Mouse (Mus musculus) G1E (cell line): ENCODE results near the gene Mon2. TPM values are rescaled to one million over a fixed set of nuclear protein-coding genes. Genes with fewer than 3 reads are reported as not detected.

Experiments
- ATAC-seq: 2 replicates; pipeline ENCODE4 v1.8.0; 2016; ENCODE audit warnings: mild to moderate bottlenecking; ENCODE audit not compliant: insufficient number of reproducible peaks, poor library complexity, low FRiP score, severe bottlenecking; ENCODE audit errors: extremely low read depth
- DNase-seq: peaks from one replicate; pipeline ENCODE4 v3.0.0; 2012; ENCODE audit warnings: low spot score
- H3K27me3 ChIP-seq: 2 replicates; pipeline ENCODE4 v1.6.1; 2012; ENCODE audit warnings: mild to moderate bottlenecking, low read length, inconsistent platforms; ENCODE audit not compliant: insufficient read depth
- H3K36me3 ChIP-seq: replicated peaks from 2 replicates; pipeline ENCODE3; 2012; ENCODE audit warnings: mild to moderate bottlenecking, inconsistent platforms
- H3K4me1 ChIP-seq: 2 replicates; pipeline ENCODE4 v1.6.1; 2012; ENCODE audit warnings: low read depth, low read length, inconsistent platforms, mixed read lengths; ENCODE audit not compliant: insufficient read depth
- H3K4me3 ChIP-seq: 2 replicates; pipeline ENCODE4 v1.5.1; 2012; ENCODE audit warnings: low read depth, mild to moderate bottlenecking, inconsistent platforms, low read length, moderate library complexity, mixed read lengths
- H3K9me3 ChIP-seq: replicated peaks from 2 replicates; pipeline ENCODE4 v1.6.1; 2012; ENCODE audit warnings: inconsistent platforms
- CTCF ChIP-seq: IDR thresholded peaks from 2 replicates; pipeline ENCODE4 v1.5.1; 2012; ENCODE audit warnings: low read depth, low read length, inconsistent platforms, mixed read lengths
- GATA1 ChIP-seq: IDR thresholded peaks from 2 replicates; pipeline ENCODE4 v1.6.1; 2012; ENCODE audit warnings: borderline replicate concordance, low read length, inconsistent platforms, mixed read lengths
- GATA2 ChIP-seq: IDR thresholded peaks from 2 replicates; pipeline ENCODE4 v1.6.1; 2012; ENCODE audit warnings: low read depth, low read length, inconsistent platforms, borderline replicate concordance
- POLR2AphosphoS5 ChIP-seq: IDR thresholded peaks from 2 replicates; pipeline ENCODE4 v1.6.1; 2012; ENCODE audit warnings: low read depth, low read length, inconsistent platforms; ENCODE audit not compliant: insufficient replicate concordance
- TAL1 ChIP-seq: conservative IDR thresholded peaks from 2 replicates; pipeline ENCODE4 v1.6.1; 2012; ENCODE audit warnings: low read depth, low read length, inconsistent platforms, mixed read lengths
- polyA plus RNA-seq: library from polyadenylated mRNA; stranded (reverse); fragments of >175 nt; gene quantifications from 2 replicates; pipeline ENCODE4 v1.2.3, GENCODE M21; 2012
- total RNA-seq, 2 experiments: library from RNA; stranded (forward) in 1 of 2; stranded (reverse) in 1 of 2; fragments of 200-1000 nt in 1 of 2; fragments of >200 nt in 1 of 2; fragmentation: Nextera tagmentation in 1 of 2; gene quantifications; 2 replicates each; pipeline ENCODE4 v1.2.3; 2014 to 2017

Gene Mon2
- total and polyA plus RNA-seq, 3 experiments, result 14.4 to 68.6 (median 65.7) TPM

- no peaks in the 10 kb centered on the region for H3K27me3 ChIP-seq
- no peak for ATAC-seq
- TF ChIP-seq GATA2, result no peak
- no peak for TF ChIP-seq POLR2AphosphoS5
- no peak for TF ChIP-seq GATA1
- TF ChIP-seq TAL1, result no peak
- TF ChIP-seq CTCF, result no peak
- no peak for DNase-seq
- H3K4me3 ChIP-seq, result no peak overlapping the region
- no peaks in the 10 kb centered on the region for H3K4me1 ChIP-seq
- no peaks in the 10 kb centered on the region for H3K9me3 ChIP-seq
- peaks cover 79% of the 10 kb centered on the region for H3K36me3 ChIP-seq
Measured at GRCm38 (mm10) chr10:123001985-123002384, 74.3 kb downstream of the Mon2 start.

GRCm38 (mm10) chr10:123001363-123001762, 74.9 kb downstream of the Mon2 start:
- DNase-seq, result no peak

DNA sequence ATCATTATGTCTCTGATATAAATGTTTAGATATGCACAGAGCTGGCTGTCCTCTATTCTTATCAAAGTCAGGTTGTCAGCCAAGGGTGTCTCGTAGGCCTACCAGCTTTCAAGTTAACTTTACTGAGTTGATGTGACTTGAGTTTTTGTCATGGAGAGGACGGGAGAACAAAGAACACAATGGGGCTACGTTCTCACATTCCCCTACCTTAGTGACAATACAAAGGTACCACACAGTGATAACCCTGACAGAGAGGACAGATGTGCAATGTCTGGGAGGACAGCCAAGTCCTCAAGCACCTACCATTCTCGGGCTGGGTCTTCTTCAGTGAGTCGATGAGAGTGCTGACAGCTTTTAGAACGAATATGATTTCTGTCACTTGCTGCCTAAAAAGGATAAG, 76.9 kb downstream of the Mon2 start:
- no peak overlapping the region for H3K4me3 ChIP-seq
- H3K27me3 ChIP-seq, result no peaks in the 10 kb centered on the region
- H3K36me3 ChIP-seq, result peaks cover 86% of the 10 kb centered on the region
- H3K4me1 ChIP-seq, result no peaks in the 10 kb centered on the region
- DNase-seq (no peak), ATAC-seq (no peak)
- TF ChIP-seq POLR2AphosphoS5 (no peak), GATA2 (no peak)
- no peaks in the 10 kb centered on the region for H3K9me3 ChIP-seq

More at GRCm38 (mm10) chr10:123001363-123001762, 74.9 kb downstream of the Mon2 start:
- no peak for ATAC-seq
- no peaks in the 10 kb centered on the region for H3K4me1 ChIP-seq
- no peaks in the 10 kb centered on the region for H3K27me3 ChIP-seq
- H3K36me3 ChIP-seq, result peaks cover 79% of the 10 kb centered on the region
- H3K4me3 ChIP-seq, result no peak overlapping the region
- TF ChIP-seq GATA1 (no peak), POLR2AphosphoS5 (no peak), TAL1 (no peak), GATA2 (no peak), CTCF (no peak)
- H3K9me3 ChIP-seq, result no peaks in the 10 kb centered on the region

- no peaks in the 10 kb centered on the region for H3K9me3 ChIP-seq
- no peaks in the 10 kb centered on the region for H3K4me1 ChIP-seq
- peaks cover 80% of the 10 kb centered on the region for H3K36me3 ChIP-seq
- ATAC-seq (no peak), DNase-seq (no peak)
- no peak overlapping the region for H3K4me3 ChIP-seq
- H3K27me3 ChIP-seq, result no peaks in the 10 kb centered on the region
- TF ChIP-seq GATA2 (no peak), CTCF (no peak), POLR2AphosphoS5 (no peak), TAL1 (no peak), GATA1 (no peak)
Measured at GRCm38 (mm10) chr10:122997852-122998251, 78.5 kb downstream of the Mon2 start.

GRCm38 (mm10) chr10:122994402-122995107, 81.8 kb downstream of the Mon2 start:
- Histone ChIP-seq H3K27me3 (no peaks in the 10 kb centered on the region), H3K9me3 (no peaks in the 10 kb centered on the region), H3K4me1 (peaks cover 3% of the 10 kb centered on the region), H3K36me3 (peaks cover 77% of the 10 kb centered on the region), H3K4me3 (no peak overlapping the region)
- TF ChIP-seq GATA2 (no peak), POLR2AphosphoS5 (no peak)
- no peak for ATAC-seq
- DNase-seq, result no peak

DNA sequence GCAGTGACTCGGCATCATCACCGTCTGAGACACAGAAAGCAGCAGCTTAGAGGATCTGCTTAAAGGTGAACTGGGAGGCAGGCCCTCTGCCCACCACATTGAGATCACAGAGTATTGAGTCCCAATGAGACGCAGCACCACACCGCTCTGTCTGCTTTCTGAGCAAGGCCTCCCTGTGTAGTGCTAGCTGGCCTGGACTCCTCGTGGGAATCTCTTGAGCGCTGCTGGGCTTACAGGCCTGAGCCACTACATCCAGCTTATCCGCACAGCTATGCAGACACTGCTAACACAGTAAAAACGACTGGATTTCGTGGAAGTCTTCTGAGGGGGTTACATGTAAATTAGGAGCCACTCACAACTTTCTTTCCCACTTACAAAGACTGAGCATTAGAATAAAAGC, 84.7 kb downstream of the Mon2 start:
- no peaks in the 10 kb centered on the region for H3K27me3 ChIP-seq
- H3K36me3 ChIP-seq, result peaks cover 52% of the 10 kb centered on the region
- peaks cover 21% of the 10 kb centered on the region for H3K4me1 ChIP-seq
- no peaks in the 10 kb centered on the region for H3K9me3 ChIP-seq
- H3K4me3 ChIP-seq, result no peak overlapping the region
- TF ChIP-seq CTCF (no peak), TAL1 (no peak), POLR2AphosphoS5 (no peak), GATA1 (no peak), GATA2 (no peak)
- no peak for DNase-seq
- no peak for ATAC-seq

- Histone ChIP-seq H3K27me3 (no peaks in the 10 kb centered on the region), H3K4me3 (no peak overlapping the region), H3K4me1 (peaks cover 22% of the 10 kb centered on the region), H3K36me3 (peaks cover 48% of the 10 kb centered on the region), H3K9me3 (no peaks in the 10 kb centered on the region)
- ATAC-seq, result no peak
- TF ChIP-seq POLR2AphosphoS5 (no peak), GATA1 (no peak), TAL1 (no peak), GATA2 (no peak), CTCF (no peak)
- DNase-seq, result no peak
Measured at GRCm38 (mm10) chr10:122991053-122991452, 85.3 kb downstream of the Mon2 start.
